ENCODE assay signal across 8 mouse cellular contexts in the genomic region with DNA sequence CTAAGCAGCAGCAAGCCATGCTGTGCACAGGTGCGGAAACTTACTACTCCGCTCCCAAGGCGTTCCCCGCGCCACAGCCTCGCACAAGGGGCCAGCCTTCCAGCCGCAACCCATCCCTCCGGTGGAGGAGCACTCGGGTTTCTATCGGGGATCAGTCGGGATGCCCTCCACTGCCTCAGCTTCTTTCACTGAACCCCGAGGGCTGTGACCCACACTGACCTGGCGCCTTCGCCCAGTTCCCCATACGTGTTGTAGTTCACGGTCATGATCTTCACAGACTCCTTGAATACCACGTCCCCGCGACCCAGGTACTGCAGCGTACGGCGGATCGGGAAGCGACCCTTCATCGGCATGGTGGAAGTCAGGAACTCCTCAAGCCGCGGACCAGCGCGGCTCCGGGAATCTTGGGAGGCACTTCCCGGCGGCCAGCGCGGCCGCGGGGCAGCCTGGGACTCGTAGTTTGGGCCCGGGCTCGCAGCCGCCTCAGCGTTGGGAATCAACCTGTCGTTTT. TPM values are rescaled to one million over a fixed set of nuclear protein-coding genes. Genes with fewer than 3 reads are reported as not detected.
A peak's percentile ranks its signal among the peaks of the same experiment; 100 is the strongest.
DNase-seq lines count a peak whose midpoint lies in the region; ATAC-seq and TF ChIP-seq lines count a peak whose summit lies in the region.

A gene (minus strand): TSS at position 413 of the 511 bp plus-strand sequence.

- 0% methylated on average over 42 of the region's 42 CpGs for WGBS in forebrain, embryonic 16.5 days

- no peak for TF ChIP-seq EP300 in MEL (IDR thresholded peaks at IDR 0.05; ENCODE audit: low read depth in 1 of 2, low read length in 2 of 2)

- no peak for TF ChIP-seq CTCF in MEL (IDR thresholded peaks at IDR 0.05 in 2 of 3, conservative IDR thresholded peaks at IDR 0.05 in 1 of 3; ENCODE audit: control insufficient read depth in 1 of 3, insufficient read depth in 1 of 3, low read depth in 2 of 3, low read length in 3 of 3, poor library complexity in 1 of 3, severe bottlenecking in 1 of 3)

- TF ChIP-seq RAD21 in MEL (IDR thresholded peaks at IDR 0.05; ENCODE audit: low read depth, low read length) = no peak

- peak; percentile 91 to 92 for TF ChIP-seq POLR2A in MEL (IDR thresholded peaks at IDR 0.05; ENCODE audit: control insufficient read depth in 1 of 2, insufficient read depth in 1 of 2, low read depth in 1 of 2, low read length in 2 of 2, poor library complexity in 1 of 2)

- H3K4me3 ChIP-seq in MEL (ENCODE audit: control insufficient read depth in 1 of 2, insufficient read depth in 1 of 2, low read depth in 2 of 2, low read length in 2 of 2) = peak within 1 kb of the TSS; percentile 81 to 96
- H3K4me3 ChIP-seq in forebrain, embryonic 16.5 days (replicated peaks; ENCODE audit: low read length) = peak within 1 kb of the TSS; percentile 60

- H3K4me1 ChIP-seq in MEL (ENCODE audit: control insufficient read depth in 1 of 2, insufficient read depth in 2 of 2, low read length in 2 of 2) = peaks cover 9 to 25% of the 10 kb centered on the region in 2 experiments
- peaks cover 11% of the 10 kb centered on the region for H3K4me1 ChIP-seq in forebrain, embryonic 16.5 days (replicated peaks; ENCODE audit: control insufficient read depth, insufficient read depth, low read length)

- intact Hi-C loops in heart, postnatal 25 days (cut with DNase I) = loop anchor here (5.0 kb wide), 1 partner anchor 91 kb away; a partner anchor contains a TSS

- peak within 1 kb of the TSS; percentile 60 for H3K27ac ChIP-seq in MEL (ENCODE audit: control insufficient read depth, low read depth, low read length)
- H3K27ac ChIP-seq in forebrain, embryonic 16.5 days (ENCODE audit: low read length) = peak within 1 kb of the TSS; percentile 68

- H3K79me2 ChIP-seq in MEL (ENCODE audit: control insufficient read depth, insufficient read depth, low read length, poor library complexity) = peaks cover 35% of the 10 kb centered on the region

- ATAC-seq in forebrain, embryonic 16.5 days = peak; percentile 97
- ATAC-seq in neutrophil, adult 5-6 weeks (ENCODE audit: extremely low read depth, insufficient number of reproducible peaks, low FRiP score, poor library complexity, severe bottlenecking) = peak; percentile 44; the same call in 1 of the 2 replicates

- peak; percentile 78 for DNase-seq in MEL (ENCODE audit: low read depth, low spot score)
- DNase-seq in cerebellum, adult 18-20 months = peak; percentile 80 to 86
- peak; percentile 34 for DNase-seq in heart, postnatal 25 days (ENCODE audit: low spot score)
- DNase-seq in layer of hippocampus, adult 11-12 months (ENCODE audit: low spot score) = peak; percentile 75
- peak; percentile 62 to 66 for DNase-seq in lung, adult 18-20 months
- DNase-seq in testis, postnatal 14 days (ENCODE audit: low spot score) = peak; percentile 76

- peaks cover 0 to 32% of the 10 kb centered on the region in 2 experiments; a peak in 3 of 4 replicates for H3K36me3 ChIP-seq in MEL (ENCODE audit: control insufficient read depth in 1 of 2, insufficient read depth in 2 of 2, low read length in 2 of 2)
- peaks cover 10% of the 10 kb centered on the region for H3K36me3 ChIP-seq in forebrain, embryonic 16.5 days (ENCODE audit: control insufficient read depth, insufficient read depth)

- peak within 1 kb of the TSS; percentile 53 for H3K4me2 ChIP-seq in forebrain, embryonic 16.5 days (ENCODE audit: low read length)

- H3K9ac ChIP-seq in MEL (ENCODE audit: control insufficient read depth, low read depth, low read length, poor library complexity, severe bottlenecking) = peak within 1 kb of the TSS; percentile 89
- peak within 1 kb of the TSS; percentile 70 for H3K9ac ChIP-seq in forebrain, embryonic 16.5 days (replicated peaks; ENCODE audit: low read depth, low read length)

- H3K27me3 ChIP-seq in MEL (ENCODE audit: control insufficient read depth in 1 of 2, insufficient read depth in 2 of 2, low read length in 2 of 2) = no peaks in the 10 kb centered on the region
- no peaks in the 10 kb centered on the region for H3K27me3 ChIP-seq in forebrain, embryonic 16.5 days (replicated peaks; ENCODE audit: control insufficient read depth, insufficient read depth, low read length)

- H3K9me3 ChIP-seq in MEL (replicated peaks; ENCODE audit: insufficient read depth, low read length) = no peaks in the 10 kb centered on the region
- peaks cover 8% of the 10 kb centered on the region; the same call in 1 of the 2 replicates for H3K9me3 ChIP-seq in forebrain, embryonic 16.5 days (ENCODE audit: control insufficient read depth, low read length)

TF ChIP-seq in MEL, 35 proteins besides CTCF, POLR2A, EP300 and RAD21:
- 0 out of 2 replicates have a peak, but pooled peaks have one; percentile 38 for TF ChIP-seq ELF1 (IDR thresholded peaks at IDR 0.05; ENCODE audit: low read depth, low read length)
- no peak for TF ChIP-seq TAL1 (IDR thresholded peaks at IDR 0.05; ENCODE audit: low read length)
- TF ChIP-seq MAX (IDR thresholded peaks at IDR 0.05; ENCODE audit: low read length) = peak; percentile 24; the same call in 1 of the 2 replicates
- TF ChIP-seq MEF2A (IDR thresholded peaks at IDR 0.05; ENCODE audit: extremely low read depth, insufficient replicate concordance, low read depth, low read length, poor library complexity, severe bottlenecking) = no peak
- peak; percentile 75; the same call in 1 of the 2 replicates for TF ChIP-seq SIN3A (IDR thresholded peaks at IDR 0.05; ENCODE audit: low read length)
- no peak for TF ChIP-seq GABPA (IDR thresholded peaks at IDR 0.05; ENCODE audit: low read depth, low read length)
- TF ChIP-seq POLR2AphosphoS2 (IDR thresholded peaks at IDR 0.05; ENCODE audit: low read length) = peak; percentile 90
- TF ChIP-seq MAFK (IDR thresholded peaks at IDR 0.05; ENCODE audit: borderline replicate concordance, low read depth, low read length) = no peak
- peak; percentile 47; the same call in 1 of the 2 replicates for TF ChIP-seq TCF12 (IDR thresholded peaks at IDR 0.05; ENCODE audit: low read depth, low read length)
- no peak for TF ChIP-seq NRF1 (IDR thresholded peaks at IDR 0.05; ENCODE audit: insufficient read depth, low read depth, low read length, poor library complexity, severe bottlenecking)
- peak; percentile 100 for TF ChIP-seq HCFC1 (IDR thresholded peaks at IDR 0.05; ENCODE audit: low read depth, low read length)
- TF ChIP-seq TBP (IDR thresholded peaks at IDR 0.05; ENCODE audit: low read depth, low read length) = peak; percentile 62
- peak; percentile 55 for TF ChIP-seq MXI1 (IDR thresholded peaks at IDR 0.05; ENCODE audit: low read depth, low read length)
- peak; percentile 95 for TF ChIP-seq KAT2A (conservative IDR thresholded peaks at IDR 0.05; ENCODE audit: low read depth, low read length)
- TF ChIP-seq UBTF (IDR thresholded peaks at IDR 0.05; ENCODE audit: borderline replicate concordance, insufficient read depth, low read depth, low read length) = no peak
- TF ChIP-seq NELFE (IDR thresholded peaks at IDR 0.05; ENCODE audit: low read depth, low read length) = peak; percentile 81

RNA-seq across cellular contexts. Expression of the gene that starts here (rescaled TPM):
- total RNA-seq in MEL (2012; rRNA removed) = 87.7 and 109 TPM in 2 replicates
- polyA plus RNA-seq in MEL (2012; ENCODE audit: insufficient read depth in 1 of 2, insufficient read length in 2 of 2, low read depth in 1 of 2, low replicate concordance in 2 of 2, missing spikeins in 1 of 2) = 100 to 1,000 TPM in 1 of 2 experiments, 10 to 100 TPM in 1; 94.7 to 261 TPM
- 58.7 and 65.8 TPM in 2 replicates for polyA plus RNA-seq in forebrain, embryonic 16.5 days (2015; fragmentation: Nextera tagmentation; extraction: Ambion mirVana)
- total RNA-seq in heart, postnatal 25 days (2021) = 10 to 100 TPM; 86.3 to 92.9 TPM
- total RNA-seq in neutrophil, adult 5-6 weeks (2017) = 19.2 and 19.3 TPM in 2 replicates

Comparison
In these comparisons a context has a peak if more than half of its experiments do, and no peak if none do; other contexts are left out.
1. Peak in every context shown above with its lines: DNase-seq, ATAC-seq, H3K4me3 ChIP-seq and H3K27ac ChIP-seq.